Mouse (Mus musculus) megakaryocyte progenitor cell, adult 5-6 weeks (primary cell): ENCODE data around the gene 2310079G19Rik. TPM values are rescaled to one million over a fixed set of nuclear protein-coding genes. Genes with fewer than 3 reads are reported as not detected.

ENCODE experiments used
- ATAC-seq: replicated peaks from 2 replicates; pipeline ENCODE4 v1.8.0; 2016; ENCODE audit warnings: mild to moderate bottlenecking, moderate TSS enrichment, inconsistent platforms; ENCODE audit not compliant: poor library complexity
- total RNA-seq, 2 experiments: library from RNA; stranded (forward) in 1 of 2; stranded (reverse) in 1 of 2; fragments of 157-497, 149-512 nt in 1 of 2; fragments of 200-1000 nt in 1 of 2; gene quantifications; 2 replicates each; pipeline versions ENCODE4 v1.2.3 to v1.2.4; 2015 to 2017

2310079G19Rik gene
- total RNA-seq (2015) (not detected in 2 replicates), total RNA-seq (2017) (not detected in 2 replicates)

DNA sequence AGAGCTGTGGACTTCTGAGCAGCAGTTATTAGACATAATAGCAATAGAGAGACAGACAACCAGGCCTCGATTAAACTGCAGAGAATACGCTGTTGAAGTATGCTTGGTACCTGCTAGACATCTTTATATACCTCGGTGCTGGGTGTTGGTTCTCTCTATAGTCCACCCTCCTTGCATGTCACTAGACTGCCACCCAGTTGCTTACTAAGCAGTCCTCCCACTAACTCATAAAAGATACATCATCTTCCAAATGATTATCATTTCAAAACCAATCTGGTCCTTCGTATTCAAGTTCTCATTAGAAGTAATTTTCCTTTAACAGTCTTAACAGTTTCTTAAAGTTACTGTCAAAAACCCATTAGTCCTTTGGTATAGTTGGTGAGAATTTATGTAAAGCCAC, at the start of gene 2310079G19Rik:
Gene 2310079G19Rik (minus strand): TSS at position 101 of the 400 bp plus-strand sequence.
- ATAC-seq, result no peak

DNA sequence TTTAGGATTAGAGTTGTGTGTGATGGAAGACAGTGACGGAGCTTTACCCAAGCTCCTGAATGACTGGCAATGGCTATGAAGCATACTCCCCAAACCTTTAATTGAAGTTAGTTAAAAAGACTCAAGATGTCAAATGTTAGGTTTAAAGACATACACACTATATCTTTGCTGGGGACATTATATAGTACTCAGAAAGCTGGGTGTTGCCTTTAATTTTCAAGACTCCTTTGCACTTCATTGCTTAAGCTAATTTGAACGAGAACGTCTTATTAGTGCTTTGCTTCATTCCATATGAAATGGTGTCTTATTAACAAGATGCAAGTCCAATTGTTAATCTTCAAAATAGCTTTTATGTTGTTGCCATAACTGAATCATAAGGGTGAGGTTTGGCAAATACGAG, 44.1 kb upstream of the 2310079G19Rik start, which contains the start of gene Krtap27-1:
Gene Krtap27-1 (minus strand): TSS at position 101 of the 400 bp plus-strand sequence.
- no peak for ATAC-seq

DNA sequence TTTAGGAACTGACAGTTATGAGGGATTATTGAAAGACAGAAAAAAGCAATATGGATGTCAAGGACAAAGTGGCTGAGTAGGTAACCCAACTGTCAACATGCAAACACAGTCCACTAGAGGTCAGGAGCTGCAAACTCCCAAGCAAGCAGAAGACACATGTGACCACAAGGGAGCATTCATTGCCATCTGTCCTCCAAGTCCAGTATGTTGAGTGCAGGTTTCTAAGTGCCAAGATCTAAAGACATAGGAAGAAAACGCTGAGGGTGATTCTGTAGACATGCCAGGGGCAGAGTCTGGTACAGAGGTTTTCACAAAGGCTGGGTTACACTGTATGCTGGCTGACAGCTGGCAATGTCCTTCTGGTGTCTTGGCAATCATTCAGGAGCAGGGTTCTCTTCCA, 30.0 kb upstream of the 2310079G19Rik start:
- no peak for ATAC-seq

DNA sequence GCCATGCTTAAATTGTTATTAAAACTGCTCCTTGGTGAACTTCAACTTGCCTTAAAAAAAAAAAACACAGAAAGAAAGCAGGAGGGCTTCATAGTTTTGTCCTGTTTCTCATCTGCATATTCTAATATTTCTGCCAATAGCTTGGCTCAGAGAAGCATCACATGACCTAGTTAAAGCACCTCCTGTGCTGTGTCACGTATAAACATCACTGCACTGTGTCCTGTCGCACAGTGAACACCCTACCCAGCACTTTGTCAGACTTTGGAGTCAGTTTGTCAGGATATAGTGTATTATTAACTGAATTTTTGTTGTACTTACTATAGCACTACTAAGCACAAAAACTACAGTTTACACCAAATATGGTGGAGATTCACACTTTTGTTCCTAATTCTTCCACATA, 24.5 kb upstream of the 2310079G19Rik start:
- ATAC-seq, result no peak

DNA sequence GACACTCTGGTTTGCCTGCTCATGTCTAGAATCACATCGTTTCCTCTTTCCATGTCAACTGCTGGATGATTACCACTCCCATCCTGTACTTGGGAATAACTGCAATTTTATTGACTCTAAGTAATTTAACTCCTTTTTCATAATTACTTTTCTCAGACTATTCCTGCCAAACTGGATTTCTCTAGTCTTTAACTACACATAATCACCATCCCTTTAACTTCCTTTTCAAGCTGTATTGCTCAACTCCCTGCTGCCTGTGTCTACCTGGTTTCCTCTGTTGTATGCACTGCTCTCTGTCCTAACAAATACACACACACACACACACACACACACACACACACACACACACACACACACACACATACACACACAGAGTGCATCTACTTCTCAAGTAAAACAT, 23.6 kb upstream of the 2310079G19Rik start:
- ATAC-seq, result no peak

DNA sequence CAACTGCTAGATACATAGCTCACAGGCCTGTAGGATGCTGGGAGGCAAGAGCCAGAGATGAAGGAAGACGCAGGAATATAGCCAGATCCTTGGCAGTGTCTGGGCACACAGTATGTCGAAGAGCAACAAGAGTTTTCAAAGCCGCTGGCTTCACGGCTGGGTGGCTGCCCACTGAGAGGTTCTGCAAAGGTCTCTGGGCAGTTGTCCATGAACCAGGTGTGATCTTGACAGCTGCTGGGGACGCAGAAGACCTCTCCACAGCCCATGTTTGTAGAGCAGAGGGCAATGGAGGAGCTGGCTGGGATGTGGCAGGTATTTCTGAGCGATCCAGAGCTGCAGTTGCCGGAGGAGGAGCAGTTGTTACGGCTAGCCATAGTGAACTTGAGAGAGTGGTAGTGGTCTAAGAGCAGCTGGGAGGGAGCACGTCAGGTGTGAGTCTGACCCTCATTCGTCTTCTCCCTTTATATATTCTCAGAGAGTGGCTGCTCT, 19.9 kb upstream of the 2310079G19Rik start, which contains the start of gene Krtap26-1:
Gene Krtap26-1 (minus strand): TSS at position 439 of the 489 bp plus-strand sequence.
- no peak for ATAC-seq

DNA sequence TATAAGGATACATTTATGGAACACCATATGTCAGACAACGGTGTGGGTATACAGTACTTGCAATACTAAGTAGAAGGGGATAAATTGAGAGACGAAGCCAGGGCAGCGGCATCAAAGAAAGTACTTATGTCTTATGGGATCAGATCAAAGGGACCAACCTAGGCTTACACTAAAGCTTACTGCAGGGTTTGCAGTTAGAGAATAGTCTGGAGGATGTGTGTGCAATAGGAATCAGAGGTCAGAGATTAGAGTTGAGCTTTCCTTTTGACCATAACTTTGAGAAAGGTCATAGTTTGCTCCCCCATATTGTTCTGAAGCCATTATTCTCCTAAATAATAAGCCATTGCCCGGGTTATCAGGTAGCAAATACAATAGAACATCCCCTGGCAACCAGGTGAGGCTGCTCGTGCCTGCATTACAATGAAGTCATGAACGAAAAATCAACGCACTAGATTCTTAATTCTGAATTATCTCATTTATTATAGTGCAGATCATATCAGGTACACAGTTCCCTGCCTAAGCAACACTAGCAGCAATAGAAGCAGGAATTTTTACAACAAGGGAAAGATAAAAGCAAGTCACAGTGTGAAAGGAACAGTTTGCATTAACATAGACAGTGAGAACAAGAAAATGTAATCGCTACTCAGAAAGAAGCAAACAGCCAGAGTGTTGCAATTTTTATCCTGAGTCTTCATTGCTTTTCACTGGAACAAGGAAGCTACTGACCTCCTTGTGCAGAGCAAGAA, 19.1 kb upstream of the 2310079G19Rik start:
- no peak for ATAC-seq

DNA sequence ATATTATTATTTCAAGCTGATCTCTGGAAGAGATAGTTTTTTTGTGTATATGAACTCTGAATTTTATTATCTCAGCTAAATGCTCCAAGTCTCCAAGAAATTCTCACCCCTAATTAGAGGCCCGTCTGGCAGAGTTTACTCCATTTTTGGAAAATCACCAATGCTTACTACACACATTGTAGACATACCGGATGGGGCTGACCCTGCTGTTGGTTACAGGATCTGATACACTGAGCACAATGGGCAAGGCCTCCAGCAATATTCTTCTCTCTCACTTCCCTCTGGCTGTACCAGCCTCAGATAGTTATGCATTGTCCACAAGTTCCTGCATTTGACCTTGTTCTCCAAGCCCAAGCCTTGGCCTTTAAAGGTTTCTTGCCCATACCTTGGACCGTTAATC, 12.6 kb upstream of the 2310079G19Rik start:
- ATAC-seq, result no peak

DNA sequence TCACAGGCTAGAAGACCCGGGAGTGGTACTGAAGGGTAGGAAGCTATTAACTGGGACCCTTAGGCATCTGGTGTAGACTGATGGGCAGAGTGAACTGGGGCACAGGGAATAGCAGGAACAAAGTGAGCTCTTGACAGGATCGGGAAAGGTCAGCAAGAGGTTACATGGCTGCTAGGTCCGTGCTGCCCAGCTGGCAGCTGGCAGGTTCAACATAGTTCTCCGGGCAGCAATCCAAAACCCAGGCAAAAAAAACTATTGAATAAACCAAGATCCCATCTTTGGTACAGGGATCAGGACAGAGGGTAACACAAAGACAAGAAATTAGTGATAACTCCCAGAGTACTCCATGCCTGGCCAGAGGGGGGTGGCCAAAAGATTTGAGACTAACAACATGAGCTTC, 7.7 kb upstream of the 2310079G19Rik start:
- no peak for ATAC-seq

DNA sequence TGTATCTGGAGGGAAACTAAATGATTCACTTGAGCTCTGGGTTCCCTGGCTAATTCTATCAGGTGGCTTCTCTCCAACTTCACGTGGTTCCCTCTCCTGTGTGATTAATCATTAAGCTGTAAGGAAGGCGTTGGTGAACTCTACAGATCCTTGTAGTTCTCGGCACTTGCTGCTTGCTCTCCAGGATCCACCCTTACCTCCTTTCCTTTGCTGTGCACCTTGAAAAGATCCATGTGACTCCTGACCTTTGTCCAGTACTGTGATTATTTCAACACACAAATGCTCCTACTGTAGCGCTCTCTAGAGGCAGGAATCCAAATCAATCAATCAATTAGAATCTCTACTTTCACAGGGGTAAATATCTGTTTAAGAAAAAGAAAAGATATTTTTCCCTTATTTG, 4.0 kb upstream of the 2310079G19Rik start:
- no peak for ATAC-seq

DNA sequence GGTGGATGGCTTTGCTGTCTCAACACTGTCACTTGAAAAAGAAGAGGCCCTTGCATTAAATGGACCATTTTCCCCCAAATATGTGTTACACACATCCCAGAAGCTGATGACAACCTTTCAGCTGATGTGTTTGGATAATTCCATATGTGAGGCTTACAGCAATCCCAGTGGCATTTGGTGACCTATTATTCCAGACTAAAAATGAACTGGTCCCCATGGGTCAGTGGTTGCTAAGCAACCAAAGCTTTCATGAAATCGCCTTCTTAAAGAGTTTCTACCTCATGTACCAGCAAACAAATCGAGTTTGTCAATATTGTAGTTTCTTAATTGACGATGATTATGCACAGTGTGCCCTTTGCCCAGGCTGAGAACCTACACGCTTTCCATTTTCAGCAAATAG, 14.8 kb downstream of the 2310079G19Rik start:
- ATAC-seq, result no peak

DNA sequence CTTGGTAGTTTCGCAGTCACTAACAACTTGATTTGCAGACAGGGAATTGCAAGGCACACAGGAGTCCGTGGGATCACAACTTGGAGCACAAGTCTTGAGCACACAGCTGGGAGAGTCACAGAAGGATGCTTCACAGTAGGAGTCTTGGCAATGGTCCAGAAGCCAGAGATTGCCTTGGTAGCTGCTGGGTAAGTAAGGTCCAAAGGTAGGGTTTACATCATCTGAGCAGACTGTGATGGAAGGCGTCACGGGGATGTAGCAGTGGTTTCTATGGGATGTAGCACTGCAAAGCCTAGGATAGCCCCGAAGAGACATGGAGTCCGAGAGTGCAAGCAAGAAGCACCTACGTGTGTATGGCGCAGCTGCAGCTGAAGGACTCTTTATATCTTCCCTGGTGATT, 15.5 kb downstream of the 2310079G19Rik start, which contains the start of gene Krtap24-1:
Gene Krtap24-1 (minus strand): TSS at position 358 of the 400 bp plus-strand sequence.
- ATAC-seq, result no peak

DNA sequence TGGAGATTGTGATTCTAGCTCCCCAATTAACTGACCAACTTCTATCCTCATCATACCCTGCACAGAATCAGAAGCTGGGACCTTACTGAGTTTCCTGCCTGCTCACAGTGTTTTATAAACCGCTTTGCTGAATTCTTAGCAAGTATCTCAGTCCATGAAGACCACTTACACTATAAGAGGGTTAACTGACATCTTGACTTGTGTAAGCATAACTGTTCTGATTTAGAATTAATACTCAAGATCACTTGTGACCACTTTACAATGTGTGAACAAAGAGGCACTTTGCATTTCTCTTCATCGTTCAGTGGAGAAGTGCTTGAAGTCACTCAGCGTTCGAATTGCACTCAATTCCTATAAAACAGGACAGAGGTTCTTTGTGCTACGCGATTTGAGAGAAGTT, 22.9 kb downstream of the 2310079G19Rik start:
- no peak for ATAC-seq

DNA sequence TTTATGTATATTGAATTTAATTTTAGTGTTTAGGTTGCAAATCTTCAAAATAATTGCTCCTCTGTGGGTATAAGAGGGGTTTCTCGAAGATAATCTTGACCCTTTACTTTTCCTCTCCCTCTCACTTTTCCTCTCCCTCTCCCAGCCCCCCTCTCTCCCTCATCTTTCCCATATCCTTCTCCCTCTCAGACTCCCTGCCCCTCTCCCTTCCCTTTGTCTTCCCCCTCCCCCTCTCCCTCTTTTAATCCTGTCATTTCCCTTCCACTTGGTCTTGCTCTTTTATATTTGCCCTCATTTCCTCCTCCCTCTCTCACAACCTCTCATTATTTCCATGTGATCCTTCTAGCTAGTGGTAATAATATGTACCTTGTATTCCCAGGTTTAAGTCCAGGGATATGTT, 25.0 kb downstream of the 2310079G19Rik start:
- no peak for ATAC-seq

DNA sequence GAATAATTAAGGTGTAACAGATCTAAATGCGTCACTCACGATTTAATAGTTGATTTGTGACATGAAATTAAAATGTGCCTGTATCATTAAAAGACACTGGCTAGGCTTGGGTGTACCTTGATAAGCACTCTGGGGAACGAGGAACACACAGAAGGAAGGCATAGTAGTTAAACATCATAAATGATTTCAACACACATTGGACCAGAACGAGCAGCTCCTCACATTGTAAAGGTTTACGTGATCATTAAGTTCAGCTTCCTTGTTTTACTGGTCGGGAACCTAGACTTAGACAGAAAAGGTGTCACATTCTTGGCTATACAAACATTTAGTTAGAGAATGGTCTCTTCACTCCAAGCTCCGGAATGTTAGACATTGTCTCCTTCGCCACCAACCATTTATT, 27.2 kb downstream of the 2310079G19Rik start:
- no peak for ATAC-seq

DNA sequence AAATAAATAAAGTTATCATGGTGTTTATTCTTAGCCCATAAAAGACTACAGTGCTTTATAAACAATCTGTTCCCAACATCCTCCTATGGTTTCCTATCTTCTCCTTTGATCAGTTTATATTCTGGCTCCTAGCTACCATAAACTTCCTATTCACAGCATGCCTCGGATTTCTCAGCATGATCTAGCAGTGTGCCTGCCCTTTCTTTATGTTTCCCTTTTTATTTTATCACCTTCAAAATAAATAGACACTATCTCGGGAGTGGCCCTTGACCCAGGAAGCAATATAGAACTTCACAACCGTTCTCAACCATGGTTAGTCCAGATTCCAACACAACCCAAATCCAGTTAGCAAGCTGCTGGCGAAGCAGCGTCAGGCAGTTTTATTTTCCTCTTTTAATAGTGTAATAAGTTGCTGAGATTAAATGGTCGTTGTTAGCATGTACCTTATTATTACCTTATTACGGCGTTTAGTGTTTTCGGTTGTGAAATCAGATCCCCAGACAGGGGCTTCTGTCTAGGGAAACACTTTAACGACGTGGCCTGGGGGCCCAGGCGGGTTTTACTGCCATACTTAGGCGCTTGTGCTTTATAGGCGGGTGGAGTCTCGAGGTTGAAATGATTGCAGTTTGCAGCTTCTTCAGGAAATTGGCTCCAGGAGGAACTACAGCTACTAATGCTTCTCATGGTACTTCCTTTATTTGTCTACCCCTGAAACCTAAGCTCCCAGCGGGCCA, 27.8 kb downstream of the 2310079G19Rik start:
- ATAC-seq, result no peak

DNA sequence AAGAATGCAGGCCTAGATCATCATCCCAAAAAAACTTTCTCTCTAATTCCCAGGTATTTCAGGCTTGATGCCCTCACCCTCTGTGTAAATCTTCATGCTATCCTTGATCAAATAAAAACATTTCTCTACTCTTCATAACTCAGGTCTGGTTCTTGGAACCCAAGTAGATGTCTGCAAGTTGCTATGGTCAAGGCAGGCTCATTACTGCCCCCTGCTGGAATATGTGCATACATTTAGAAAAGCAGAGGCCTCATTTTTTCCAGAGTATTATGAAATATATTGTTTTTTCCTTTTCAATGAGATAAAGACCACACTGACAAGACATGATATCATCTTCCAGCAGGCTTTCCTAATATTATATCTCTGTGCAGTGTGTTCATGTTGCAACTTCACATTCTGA, 34.7 kb downstream of the 2310079G19Rik start:
- no peak for ATAC-seq

DNA sequence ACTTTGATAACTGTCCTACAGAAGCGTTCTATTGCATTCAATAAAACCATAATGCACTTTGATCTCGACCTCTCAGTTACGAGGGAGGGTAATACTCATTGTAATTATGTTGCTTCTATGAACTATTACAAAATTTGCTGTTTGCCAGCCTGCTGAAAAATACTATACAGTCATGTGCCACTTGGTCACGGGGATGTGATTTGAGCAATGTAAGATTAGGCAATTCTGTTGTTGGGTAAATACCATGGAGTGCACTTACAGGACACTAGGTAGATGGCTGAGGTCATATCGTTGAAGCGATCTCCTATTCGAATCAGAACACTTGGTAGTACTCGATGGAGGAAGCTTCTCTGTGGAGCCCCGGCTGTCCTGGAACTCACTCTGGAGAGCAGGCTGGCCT, 44.1 kb downstream of the 2310079G19Rik start:
- ATAC-seq, result no peak
